Mouse (Mus musculus) left cerebral cortex, postnatal 4 days (tissue): ENCODE results near the gene Gm43517. TPM values are rescaled to one million over a fixed set of nuclear protein-coding genes. Genes with fewer than 3 reads are reported as not detected.

Experiments used
- DNase-seq: peaks from one replicate; pipeline ENCODE4 v3.0.0-alpha.2; 2022
- intact Hi-C: fragments of 180-260 bp; cut with DNase I; formaldehyde crosslinking; loops from one replicate; pipeline ENCODE4 v1.15.1; 2025
- total RNA-seq, 2 experiments: library from RNA; stranded (reverse); gene quantifications; 2 replicates each; pipeline ENCODE4 v1.2.3; 2021

Gm43517 gene
- total RNA-seq, result 10 to 100 TPM; 21.5 to 23.5 TPM

- intact Hi-C loops, result loop anchor here (5.0 kb wide), 1 partner anchor 807 kb away; no protein-coding TSS in a partner anchor
- DNase-seq, result no peak
Observed at GRCm38 (mm10) chr12:49384876-49385630, at the start of gene Gm43517. Gm43517 (plus strand) TSS chr12:49385174.

DNA sequence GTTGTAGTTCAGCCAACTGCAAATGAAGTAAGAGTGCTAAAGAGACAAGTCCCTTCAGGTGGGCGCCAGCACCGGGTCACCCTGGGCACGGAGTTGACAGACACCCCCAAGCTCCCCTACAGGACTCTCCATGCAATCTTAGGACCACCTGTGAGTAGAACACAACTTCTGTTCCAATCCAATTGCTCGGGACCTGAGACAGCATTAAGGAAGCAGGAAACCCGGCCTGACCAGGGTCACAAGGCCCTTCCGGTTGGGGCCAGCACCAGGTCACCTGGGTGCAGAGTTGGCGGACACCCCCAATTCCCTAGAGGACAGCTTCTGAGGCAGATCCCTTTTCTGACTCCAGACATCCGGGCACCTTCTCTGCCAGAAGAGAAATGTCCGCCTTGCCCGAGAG, 35.3 kb upstream of the Gm43517 start:
- no peak for DNase-seq
- intact Hi-C loops, result no loop called here

DNA sequence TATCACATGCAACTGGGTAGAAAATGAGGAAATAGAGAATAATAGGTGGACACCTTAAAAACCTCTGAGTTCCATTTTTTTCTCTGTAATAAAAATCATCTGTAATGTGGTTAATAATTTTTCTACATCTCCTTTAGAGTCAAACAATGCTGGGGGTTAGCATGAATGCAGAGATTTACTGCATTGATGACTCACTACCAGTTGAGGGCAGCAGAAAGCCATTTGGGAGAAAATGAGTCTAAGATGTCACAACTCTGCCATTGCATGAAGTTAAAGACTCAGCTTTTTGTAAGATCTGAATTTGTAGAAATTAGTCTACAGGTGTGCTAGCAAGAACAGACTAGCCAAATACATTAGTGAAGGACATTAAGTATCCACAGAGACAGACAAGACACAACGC, 16.0 kb upstream of the Gm43517 start:
- intact Hi-C loops, result no loop called here
- no peak for DNase-seq

DNA sequence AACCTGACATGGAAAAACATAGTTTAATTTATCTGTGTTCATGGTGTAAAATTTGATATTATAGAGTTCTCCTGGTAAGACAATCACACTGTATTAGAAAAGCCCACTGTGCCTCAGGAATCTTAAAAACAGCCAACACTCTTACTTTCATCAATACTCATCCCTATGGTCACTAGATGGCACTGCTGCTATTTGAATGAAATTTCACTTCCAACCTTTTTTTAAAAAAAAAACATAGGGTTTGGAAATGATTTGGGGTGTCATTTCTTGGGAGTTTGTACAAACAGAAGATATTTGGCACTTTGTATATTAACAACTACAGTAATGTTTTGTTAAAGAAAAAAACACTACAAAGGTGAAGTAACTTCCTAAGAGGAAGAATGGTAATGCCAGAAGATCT, 12.8 kb upstream of the Gm43517 start:
- no peak for DNase-seq
- intact Hi-C loops, result loop anchor here (5.0 to 10.0 kb wide), 6 partner anchors 910 to 1993 kb away; no protein-coding TSS in a partner anchor

DNA sequence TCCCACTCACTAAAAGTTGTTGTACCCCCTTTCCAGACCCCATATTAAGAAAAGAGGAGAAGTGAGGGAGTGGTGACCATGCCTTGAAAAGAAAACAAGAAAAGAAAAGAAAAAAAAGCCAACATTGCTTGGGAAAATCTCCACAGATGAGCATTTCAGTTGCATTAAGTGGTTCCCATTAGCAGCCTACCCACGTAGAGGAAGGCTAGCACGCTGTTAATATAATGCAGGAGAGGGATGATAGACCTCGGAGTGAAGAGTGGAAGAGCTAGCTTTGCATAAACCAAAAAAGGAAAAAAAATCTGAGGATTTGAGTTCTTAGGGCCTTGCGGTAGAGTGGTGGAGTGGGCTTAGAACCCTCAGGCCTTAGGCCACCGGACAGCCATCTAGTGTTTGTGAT, 11.8 kb upstream of the Gm43517 start:
- intact Hi-C loops, result loop anchor here (5.0 to 10.0 kb wide), 6 partner anchors 909 to 1992 kb away; no protein-coding TSS in a partner anchor
- no peak for DNase-seq

DNA sequence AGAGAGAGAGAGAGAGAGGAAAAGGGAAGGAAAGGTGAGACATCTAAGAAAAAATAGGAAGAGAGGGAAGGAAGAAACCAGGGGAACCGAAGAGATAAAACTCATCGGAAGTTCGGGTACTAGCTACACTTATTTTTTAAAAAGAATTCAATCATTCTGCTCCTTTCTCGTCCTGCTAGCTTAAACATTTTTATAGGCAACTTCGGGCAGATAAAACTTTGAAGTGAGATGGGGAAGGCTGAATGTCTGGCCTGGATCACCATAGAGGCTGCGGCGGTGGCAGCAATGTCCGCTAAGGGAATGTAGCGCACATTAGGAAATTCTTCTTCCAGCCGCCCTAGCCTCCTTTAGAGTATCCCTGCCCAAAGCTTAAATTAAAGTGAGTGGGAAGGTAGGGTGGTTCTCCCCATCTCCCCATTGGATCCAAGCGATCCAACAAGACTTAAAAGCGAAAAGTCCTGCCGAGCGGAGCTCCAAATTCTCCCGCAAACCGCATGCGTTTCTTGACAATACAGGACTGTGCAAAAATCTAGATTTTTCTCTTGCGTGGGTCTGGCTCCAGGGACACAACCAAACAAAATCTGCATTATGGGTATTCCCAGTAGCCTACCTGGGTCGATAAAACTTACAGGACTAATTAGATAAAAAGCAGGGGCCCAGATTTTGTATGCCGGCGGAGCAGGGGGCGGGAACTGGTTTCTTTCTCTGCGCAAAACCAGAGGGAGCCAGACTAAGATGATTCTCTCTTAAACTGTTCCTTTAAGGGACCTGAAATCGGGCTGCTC, 11.0 kb upstream of the Gm43517 start:
- intact Hi-C loops, result loop anchor here (5.0 to 10.0 kb wide), 6 partner anchors 908 to 1991 kb away; no protein-coding TSS in a partner anchor
- DNase-seq, result no peak

DNA sequence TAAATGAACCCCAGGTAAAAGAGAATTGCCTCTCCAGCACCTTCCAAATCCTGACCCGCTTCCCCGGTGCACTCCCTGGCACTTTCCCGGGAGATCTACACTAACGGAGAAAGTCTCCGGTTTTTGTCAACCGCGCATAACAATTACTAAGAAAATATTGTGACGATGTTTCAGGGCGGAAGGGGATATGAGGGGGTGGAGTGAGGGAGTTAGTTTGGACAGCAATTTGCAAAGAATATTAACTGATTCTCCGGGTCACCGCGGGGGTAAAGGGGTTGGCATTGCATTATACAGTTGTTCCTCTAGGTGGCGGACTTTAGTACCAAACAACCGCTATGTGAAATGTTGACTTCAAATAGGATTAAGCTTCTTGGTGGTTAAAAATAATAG, 10.4 kb upstream of the Gm43517 start:
- intact Hi-C loops, result loop anchor here (5.0 to 10.0 kb wide), 6 partner anchors 908 to 1990 kb away; no protein-coding TSS in a partner anchor
- no peak for DNase-seq

DNA sequence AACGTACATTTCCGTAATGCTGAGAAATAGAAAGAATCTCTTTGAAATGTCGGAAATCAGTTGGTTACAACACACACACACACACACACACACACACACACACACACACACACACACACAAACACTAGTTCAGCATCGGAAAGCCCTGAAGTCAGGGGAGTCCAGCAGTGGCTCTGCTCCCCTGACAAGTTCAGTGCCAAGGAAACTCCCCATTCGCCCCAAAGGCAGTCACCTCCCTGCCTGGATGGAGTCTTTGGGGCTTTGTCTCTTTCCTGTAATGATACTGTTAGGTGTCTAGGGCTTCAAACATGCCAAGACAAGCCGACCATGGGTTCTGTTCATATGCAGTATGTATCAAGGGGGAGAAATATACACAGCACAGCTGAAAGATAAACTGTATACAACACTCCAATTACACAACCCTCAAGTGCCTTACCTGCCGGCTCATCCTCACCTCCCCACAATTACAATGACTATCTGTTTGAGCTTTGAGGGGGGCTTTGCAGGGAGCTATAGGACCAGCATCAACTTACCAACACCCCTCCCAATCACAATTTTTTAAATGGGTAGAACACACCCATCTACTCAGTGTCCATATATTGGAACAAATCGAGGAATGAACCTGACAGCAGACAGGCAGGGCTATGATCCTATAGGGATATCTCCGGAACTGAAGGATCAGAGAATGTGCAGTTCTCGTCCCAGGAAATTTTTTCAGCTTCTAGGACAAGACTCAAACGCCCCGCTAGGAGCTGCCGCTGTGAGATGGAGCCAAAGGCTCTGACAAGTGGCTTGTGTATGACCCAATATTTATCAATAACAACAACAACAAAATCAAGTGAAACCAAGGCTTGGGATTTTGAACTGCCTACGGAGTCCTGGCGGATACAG, 9.3 kb upstream of the Gm43517 start:
- no peak for DNase-seq
- intact Hi-C loops, result loop anchor here (5.0 to 10.0 kb wide), 5 partner anchors 737 to 1989 kb away; no protein-coding TSS in a partner anchor

DNA sequence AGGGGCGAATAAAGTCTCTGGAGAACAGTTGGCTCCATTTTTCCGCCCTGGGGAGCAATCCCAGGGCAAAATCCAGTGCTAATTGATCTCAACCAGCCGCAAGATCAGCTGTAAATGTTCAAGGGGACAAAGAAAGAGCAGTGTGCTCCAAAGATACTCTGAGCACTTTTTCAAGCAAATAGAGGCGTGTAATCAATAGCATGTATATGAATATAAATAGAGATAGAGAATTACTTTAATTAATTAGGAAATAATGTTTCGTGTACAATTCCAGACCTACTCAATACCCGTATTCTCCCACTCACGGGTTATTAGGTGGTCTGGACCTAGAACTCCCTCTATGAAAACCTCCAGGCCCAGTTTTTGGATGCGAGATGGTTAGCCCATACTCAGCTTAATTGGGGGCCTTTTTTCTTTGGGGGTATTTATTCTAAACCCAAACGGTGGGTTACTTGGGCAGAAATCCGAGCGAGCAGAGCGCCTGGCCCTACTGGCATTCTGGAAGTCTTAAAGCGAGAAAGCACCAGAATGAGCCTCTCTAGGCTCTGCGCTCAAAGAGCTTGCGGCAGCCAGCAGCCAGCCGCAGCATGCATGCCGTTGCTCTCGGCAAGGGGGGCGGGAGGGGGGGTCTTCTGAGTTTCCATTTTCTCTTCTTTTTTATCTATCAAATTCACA, 8.5 kb upstream of the Gm43517 start:
- no peak for DNase-seq
- intact Hi-C loops, result loop anchor here (5.0 to 10.0 kb wide), 5 partner anchors 736 to 1988 kb away; no protein-coding TSS in a partner anchor

DNA sequence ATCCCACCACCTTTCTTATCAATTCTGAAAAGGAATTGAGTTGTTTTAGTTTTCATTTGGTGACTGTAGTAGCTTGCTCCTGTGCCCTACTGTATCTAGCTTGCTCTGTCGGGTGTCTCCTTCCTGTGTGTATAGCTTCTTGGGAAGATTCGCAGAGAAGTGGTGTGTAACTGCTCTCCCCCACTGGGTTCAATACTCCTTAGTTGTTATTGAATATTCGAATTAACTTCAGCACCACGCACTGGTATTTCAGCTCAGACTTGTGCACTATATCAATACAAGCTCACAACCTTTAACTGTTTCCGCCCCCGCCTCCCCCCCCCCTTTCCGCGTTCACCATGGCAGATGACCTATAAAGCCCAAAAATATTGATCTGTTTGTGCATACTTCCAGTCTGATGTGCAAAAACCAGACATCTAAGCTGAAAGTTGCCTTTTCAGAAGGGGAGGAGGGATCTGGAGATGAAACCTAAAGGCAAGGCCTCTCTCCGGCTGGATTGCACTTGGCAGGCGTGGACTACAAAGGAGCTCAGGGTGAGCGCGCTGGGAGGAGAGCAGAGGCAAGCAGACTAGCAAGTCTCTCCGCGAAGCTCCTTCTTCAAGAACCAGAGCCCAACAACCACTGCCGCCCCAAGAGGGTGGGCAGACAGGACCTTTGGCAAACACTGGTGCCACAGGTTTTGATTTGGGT, 7.5 kb upstream of the Gm43517 start:
- DNase-seq, result no peak
- intact Hi-C loops, result loop anchor here (5.0 to 10.0 kb wide), 5 partner anchors 735 to 1987 kb away; no protein-coding TSS in a partner anchor

DNA sequence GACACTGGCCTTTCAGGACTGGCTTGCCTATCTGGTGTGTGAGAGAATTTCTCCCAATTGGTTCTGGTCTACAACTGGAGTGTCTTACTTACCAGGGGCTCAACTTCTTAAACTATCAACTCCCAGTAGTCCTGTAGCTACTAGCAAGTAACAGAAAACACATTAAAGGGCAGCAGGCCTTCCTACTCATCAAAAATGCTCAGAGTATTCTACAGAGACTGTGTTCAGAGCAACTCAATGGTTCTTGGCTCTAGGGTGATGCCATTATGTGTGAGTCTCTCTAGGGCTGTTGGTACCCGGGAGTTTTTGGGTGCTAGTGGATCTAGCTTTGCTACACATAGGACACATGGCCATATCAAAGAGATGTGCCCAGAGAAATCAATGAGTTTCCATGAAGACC, 6.1 kb upstream of the Gm43517 start:
- intact Hi-C loops, result loop anchor here (5.0 to 10.0 kb wide), 5 partner anchors 733 to 1986 kb away; no protein-coding TSS in a partner anchor
- DNase-seq, result no peak

DNA sequence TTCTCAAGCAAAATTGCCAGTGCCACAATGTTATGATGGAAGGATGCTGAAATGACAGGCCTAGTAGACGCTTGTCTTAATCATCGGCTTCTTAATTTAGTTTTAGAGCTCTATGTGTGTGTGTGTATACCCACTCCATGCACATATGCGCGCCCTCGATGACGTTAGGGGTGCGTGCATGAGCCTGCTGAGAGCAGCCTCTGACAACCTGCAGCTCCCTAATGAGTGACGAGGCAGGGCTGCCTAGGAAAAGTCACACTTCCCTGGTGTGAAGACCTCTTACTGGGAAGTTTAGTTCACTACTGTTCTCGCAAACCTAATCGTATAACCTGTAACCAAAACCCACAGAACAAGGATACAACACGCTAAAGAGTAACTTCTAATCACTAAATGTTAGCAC, 5.5 kb upstream of the Gm43517 start:
- intact Hi-C loops, result loop anchor here (5.0 to 10.0 kb wide), 5 partner anchors 733 to 1985 kb away; no protein-coding TSS in a partner anchor
- DNase-seq, result no peak

DNA sequence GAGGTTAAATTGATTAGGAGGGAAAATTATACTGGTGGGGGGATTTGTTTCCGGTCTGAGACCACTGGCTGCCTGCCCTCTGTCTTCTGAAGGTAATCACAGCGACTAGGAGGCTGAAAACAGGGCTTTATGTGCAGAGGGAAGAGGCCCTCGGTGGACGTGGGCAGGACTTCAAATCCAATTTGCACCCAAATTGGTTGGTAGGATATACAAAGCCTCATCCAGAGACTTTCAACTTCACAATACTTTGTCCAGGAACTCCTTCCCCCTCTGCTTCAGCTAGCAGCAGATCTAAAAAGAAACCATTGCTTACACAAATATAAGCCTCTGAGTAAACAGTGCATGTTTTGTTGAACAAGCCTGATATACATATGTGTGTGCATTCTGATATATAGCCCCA, 4.5 kb upstream of the Gm43517 start:
- DNase-seq, result no peak
- intact Hi-C loops, result loop anchor here (5.0 kb wide), 1 partner anchor 812 kb away; no protein-coding TSS in a partner anchor

GRCm38 (mm10) chr12:49381031-49381525, 3.9 kb upstream of the Gm43517 start:
- no peak for DNase-seq
- intact Hi-C loops, result loop anchor here (5.0 kb wide), 1 partner anchor 811 kb away; no protein-coding TSS in a partner anchor

GRCm38 (mm10) chr12:49381721-49382365, 3.1 kb upstream of the Gm43517 start:
- DNase-seq, result no peak
- intact Hi-C loops, result loop anchor here (5.0 kb wide), 1 partner anchor 810 kb away; no protein-coding TSS in a partner anchor

DNA sequence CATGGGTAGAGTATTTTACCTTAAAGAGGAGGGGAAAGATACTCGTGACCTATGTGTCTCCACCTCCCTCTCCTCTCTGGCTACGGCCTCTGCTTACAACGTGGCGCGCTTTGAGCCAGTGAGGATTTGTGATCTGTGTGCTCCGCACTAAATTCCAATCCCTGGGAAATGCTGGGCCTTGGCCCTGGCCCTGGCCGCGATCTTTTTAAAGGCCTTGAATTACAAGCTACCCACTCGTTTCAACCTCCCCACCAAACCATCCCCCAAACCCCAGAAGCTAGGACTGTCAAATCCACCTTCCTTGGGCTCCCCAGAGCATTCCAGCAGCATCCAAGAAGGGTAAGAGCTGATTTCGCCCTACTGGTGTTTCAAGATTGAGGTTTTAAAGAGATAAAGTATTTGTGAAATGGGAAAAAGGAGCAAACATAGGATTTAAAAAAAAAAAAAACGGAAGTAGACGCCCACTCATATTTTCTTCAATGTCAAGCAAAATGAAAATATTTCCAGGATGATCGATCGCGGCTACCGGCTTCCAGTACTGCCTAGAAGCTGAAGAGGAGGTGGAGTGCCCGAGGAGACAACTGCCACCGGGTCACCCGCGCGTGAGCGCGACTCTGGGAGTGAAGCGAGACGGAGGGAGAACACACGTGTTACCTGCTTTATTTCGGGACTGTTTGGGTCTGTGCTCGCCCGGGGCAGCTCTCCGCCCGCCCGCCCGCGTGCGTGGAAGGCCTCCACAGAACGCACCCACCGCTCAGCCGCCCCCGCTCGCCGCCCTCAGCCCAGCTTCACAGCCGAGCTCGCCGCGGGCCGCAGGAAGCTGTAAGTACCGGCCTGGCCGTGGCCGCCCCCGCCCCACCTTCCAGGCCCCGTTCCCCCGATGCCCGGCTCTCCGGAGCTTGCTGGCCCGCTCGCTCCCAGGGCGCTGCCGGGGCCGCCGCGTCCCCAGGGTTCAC, 2.1 kb upstream of the Gm43517 start, which contains the start of gene Foxg1:
Gene Foxg1 (plus strand): TSS at position 96 of the 956 bp plus-strand sequence.
- DNase-seq, result no peak
- intact Hi-C loops, result loop anchor here (5.0 kb wide), 1 partner anchor 809 kb away; no protein-coding TSS in a partner anchor
